Mouse (Mus musculus) left cerebral cortex, adult 2 months (tissue): Measurements from ENCODE around the gene Slc25a13. TPM values are rescaled to one million over a fixed set of nuclear protein-coding genes. Genes with fewer than 3 reads are reported as not detected.

Source experiments
- DNase-seq, 2 experiments: peaks; one replicate each; pipeline ENCODE4 v3.0.0; 2021 to 2022; ENCODE audit warnings: low spot score in 2 of 2, mixed read lengths in 1 of 2; ENCODE audit errors: extremely low spot score in 1 of 2
- H3K27ac ChIP-seq: fragments of 200-600 bp; 2 replicates; pipeline ENCODE4 v1.8.1; 2022
- H3K4me3 ChIP-seq: fragments of 200-600 bp; 2 replicates; pipeline ENCODE4 v1.8.1; 2022
- CTCF ChIP-seq: fragments of 200-600 bp; IDR thresholded peaks from 2 replicates; pipeline ENCODE4 v1.8.1; 2022; ENCODE audit warnings: antibody characterized with exemption, mild to moderate bottlenecking, moderate library complexity
- intact Hi-C: fragments of 180-260 bp; cut with DNase I; formaldehyde crosslinking; loops from one replicate; pipeline ENCODE4 v1.15.1; 2025
- total RNA-seq, 2 experiments: library from RNA; stranded (reverse); gene quantifications; 2 replicates each; pipeline ENCODE4 v1.2.3; 2021

Gene Slc25a13
- total RNA-seq, 2 experiments from 2014 or later = 2.7 to 2.9 TPM

DNA sequence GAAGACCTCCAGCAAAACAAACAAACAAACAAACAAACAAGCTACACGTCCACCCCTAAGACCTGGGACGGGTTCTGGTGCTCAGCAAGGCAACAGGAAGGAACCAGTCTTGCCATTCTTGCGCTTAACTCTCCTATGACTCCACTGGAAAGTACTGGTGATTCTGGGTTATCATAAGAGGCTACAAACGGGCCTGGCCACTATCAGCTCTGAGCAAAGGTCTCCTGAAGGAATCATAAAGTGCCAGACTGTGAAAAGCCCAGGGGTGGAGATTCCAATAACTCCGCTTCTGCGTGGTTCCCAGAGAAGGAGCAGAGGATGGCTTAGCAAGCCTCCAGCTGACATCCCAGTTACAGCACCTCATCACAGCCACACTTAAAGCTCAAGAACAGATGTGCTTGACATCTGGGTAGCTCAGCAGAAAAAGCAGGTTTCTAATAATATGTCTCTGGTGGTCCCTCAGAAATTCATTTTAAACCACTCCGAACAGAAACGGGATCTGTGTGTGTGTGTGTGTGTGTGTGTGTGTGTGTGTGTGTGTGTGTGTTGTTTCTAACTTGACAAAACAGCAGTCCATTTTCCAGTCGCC lies 116.0 kb downstream of the Slc25a13 start:
- no peak for TF ChIP-seq CTCF
- Histone ChIP-seq H3K4me3 (no peak overlapping the region), H3K27ac (no peak overlapping the region)
- intact Hi-C loops = loop anchor here (10.0 kb wide), 1 partner anchor 784 kb away; the partner anchor contains the start of gene Dlx5
- DNase-seq = no peak

DNA sequence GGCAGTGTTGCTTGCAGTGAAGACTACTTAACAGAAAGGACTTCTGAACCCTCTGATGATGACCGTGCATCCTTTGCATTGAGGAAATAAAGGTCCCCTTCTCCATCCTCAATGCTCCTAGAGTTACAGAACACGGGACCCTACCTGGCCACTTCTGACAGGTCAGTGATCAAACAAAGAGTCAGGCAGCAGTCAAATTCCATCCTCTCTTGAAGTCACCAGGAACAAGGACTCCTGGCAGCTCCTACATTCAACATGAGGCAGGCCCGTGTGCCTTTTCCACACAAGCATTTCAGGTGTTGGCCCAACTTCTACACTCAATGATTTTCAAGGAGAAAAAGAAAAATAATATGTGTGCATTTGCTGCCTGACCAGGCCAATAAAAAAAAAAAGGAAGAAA lies 123.0 kb downstream of the Slc25a13 start:
- intact Hi-C loops = no loop called here
- TF ChIP-seq CTCF = no peak
- no peak for DNase-seq
- Histone ChIP-seq H3K27ac (no peak overlapping the region), H3K4me3 (no peak overlapping the region)

DNA sequence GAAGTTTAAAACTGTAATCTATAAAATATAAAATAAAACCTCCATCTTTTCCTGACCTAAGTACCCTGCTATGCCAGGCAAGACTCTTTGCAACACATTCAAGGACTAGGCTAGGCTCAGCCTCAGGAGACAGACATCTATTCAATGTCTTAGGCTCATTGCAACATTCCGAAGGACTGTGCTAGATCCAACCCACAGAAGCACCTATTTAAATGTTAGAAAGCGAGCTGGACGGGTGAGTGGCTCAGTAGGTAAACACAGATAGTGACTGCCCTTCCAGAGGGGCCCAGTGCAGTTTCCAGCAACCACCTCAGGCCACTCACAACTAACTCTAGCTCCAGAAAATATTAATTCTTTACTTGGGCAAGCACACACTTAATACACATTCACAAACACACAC lies 123.5 kb downstream of the Slc25a13 start:
- Histone ChIP-seq H3K27ac (no peak overlapping the region), H3K4me3 (no peak overlapping the region)
- DNase-seq = no peak
- no peak for TF ChIP-seq CTCF
- intact Hi-C loops = no loop called here

DNA sequence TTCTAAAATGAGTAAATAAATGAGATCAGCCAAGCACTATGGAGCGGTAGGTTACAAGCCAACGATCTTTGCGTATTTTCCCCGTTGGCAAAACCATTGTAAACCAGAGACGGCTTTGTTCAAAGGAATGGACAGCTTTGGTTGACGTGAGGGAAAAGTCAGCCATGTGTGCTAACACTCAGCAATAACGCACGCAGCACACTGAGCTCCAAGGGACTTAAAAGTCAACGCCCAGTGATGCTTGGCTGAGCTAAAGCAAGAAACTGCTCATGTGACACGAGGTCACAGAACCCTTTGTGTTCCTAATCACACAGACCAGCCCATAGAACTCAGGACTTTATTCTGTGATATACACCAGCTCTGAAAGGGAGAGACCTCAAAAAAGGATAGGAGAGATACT lies 124.5 kb downstream of the Slc25a13 start:
- TF ChIP-seq CTCF = no peak
- intact Hi-C loops = no loop called here
- no peak overlapping the region for H3K27ac ChIP-seq
- DNase-seq = no peak
- no peak overlapping the region for H3K4me3 ChIP-seq

DNA sequence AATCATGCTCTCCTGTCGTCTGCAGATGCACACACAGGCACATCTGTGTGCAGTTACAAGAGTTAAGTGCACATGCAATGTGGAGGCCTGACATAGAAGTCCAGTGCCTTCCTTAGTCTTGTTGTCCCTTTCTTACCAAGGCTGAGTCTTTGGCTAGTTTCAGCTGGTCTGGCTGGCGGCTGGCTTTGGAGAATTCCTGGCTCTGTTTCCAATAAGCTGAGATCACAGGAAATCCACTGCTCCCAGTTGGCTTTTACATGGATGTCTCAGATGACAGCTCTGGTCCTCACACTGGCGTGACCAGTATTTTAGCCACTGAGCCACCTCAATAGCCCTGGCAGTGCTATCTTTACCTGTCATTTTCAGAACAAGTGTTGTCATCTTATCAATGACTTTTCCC lies 126.0 kb downstream of the Slc25a13 start:
- no peak for DNase-seq

DNA sequence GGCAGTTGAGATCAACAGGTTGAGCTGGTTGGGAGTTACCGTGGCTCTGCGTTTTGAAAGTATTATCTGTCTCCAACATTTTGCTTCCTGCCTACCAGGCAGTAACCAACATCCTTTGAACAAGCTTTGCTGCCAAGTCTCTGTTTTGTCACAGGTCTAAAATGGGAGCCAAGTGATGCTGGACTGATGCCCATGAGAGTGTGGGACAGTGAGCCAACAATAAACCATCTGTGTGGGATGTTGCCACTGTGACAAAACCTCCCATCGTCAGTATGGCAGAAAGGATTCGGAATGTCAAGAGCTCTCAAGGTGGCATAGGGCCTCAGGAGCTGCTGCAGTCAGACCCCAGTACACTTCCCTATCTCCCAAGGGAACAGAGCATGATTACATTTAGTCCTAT lies 128.8 kb downstream of the Slc25a13 start:
- intact Hi-C loops = loop anchor here (5.0 kb wide), 1 partner anchor 109 kb away; no protein-coding TSS in a partner anchor

More for the DNA sequence above, 126.0 kb downstream of the Slc25a13 start:
- no peak for TF ChIP-seq CTCF
- Histone ChIP-seq H3K4me3 (no peak overlapping the region), H3K27ac (no peak overlapping the region)
- intact Hi-C loops = no loop called here

DNA sequence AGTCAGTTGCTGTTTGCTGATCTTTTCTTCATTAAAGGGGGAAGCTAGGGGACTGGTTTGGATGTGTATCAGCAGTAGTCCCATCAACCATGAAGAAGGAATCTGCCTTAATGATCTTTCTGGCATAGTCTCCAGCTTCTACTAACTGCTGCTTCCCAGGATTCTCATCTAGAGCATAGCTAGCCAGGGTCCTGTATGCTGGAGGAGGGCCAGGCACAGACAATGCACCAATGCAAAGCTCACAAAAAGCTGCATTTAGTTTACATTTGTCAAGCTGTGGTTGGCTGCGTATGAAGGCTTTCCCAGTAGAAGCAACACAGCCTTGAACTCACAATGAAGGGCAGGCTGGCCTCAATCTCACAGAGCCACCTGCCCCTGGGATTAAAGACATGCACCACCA lies 136.5 kb downstream of the Slc25a13 start:
- intact Hi-C loops = no loop called here
- TF ChIP-seq CTCF = no peak
- H3K27ac ChIP-seq = no peak overlapping the region
- H3K4me3 ChIP-seq = no peak overlapping the region
- DNase-seq = no peak

More for the DNA sequence above, 128.8 kb downstream of the Slc25a13 start:
- Histone ChIP-seq H3K4me3 (no peak overlapping the region), H3K27ac (no peak overlapping the region)
- DNase-seq = peak; percentile 37 to 66
- no peak for TF ChIP-seq CTCF

DNA sequence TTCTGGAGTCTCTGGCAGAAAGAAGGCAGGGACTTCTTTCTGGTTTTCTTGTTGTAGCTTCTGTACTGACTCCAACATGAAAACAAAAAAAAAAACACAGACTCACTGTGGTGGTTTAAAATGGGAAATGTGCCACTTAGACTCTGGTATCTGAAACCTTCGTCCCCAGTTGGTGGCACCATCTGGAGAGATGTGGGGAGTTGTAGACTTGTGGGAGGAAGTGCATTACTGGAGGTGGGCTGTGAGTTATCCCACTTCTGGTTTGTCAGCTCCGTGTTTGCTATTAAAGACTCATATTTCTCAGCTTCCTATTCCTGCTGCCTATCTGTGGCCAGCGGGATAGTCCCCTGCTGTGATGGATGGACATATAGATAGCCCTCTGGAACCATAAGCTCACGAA lies 139.7 kb downstream of the Slc25a13 start:
- Histone ChIP-seq H3K27ac (no peak overlapping the region), H3K4me3 (no peak overlapping the region)
- no peak for TF ChIP-seq CTCF
- intact Hi-C loops = no loop called here
- DNase-seq = no peak

DNA sequence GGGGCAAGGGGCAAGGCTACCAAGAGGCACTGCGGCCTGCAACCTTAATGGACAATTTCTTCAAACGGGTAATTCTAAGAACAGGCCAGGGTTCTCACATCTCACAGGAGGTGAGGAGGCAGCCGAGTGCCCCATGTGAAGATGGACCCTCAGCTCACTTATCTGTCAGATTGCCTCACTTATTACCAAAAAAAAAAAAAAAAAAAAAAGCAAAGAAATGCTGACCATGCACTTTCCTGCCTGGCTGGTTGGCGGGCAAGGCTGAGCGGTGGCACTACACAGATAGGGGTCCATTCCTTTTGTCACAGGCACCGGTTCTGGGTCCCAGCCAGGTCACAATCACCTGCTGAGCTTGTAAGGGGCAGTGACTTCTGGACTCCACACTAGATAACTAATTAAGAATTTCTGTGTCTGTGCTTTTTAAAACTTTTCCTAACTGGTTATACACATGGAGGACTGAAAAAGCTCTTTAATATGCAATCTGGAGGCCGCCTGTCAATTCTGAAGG lies 141.0 kb downstream of the Slc25a13 start:
- no peak for DNase-seq
- H3K4me3 ChIP-seq = no peak overlapping the region
- TF ChIP-seq CTCF = no peak
- no peak overlapping the region for H3K27ac ChIP-seq
- intact Hi-C loops = no loop called here

DNA sequence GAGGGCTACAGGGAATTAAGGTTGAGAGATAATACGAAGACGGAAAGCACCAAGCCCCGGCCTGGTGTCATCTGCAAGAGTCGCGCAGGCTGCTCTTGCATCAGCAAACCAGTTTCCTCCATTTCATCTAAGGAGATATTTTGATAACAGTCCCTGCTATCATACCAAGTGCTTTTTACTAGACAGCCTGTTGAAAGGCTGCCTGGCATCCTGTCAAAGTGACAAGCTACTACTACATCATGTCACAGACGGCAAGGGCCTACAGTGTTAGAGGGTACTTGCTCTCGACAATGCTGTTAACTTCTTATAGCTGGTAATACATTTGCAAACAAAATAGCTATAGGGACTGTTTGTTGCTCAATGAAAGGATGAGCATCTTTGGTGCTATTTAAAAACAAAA lies 145.9 kb downstream of the Slc25a13 start:
- Histone ChIP-seq H3K27ac (no peak overlapping the region), H3K4me3 (no peak overlapping the region)
- no peak for DNase-seq
- intact Hi-C loops = no loop called here
- TF ChIP-seq CTCF = no peak

DNA sequence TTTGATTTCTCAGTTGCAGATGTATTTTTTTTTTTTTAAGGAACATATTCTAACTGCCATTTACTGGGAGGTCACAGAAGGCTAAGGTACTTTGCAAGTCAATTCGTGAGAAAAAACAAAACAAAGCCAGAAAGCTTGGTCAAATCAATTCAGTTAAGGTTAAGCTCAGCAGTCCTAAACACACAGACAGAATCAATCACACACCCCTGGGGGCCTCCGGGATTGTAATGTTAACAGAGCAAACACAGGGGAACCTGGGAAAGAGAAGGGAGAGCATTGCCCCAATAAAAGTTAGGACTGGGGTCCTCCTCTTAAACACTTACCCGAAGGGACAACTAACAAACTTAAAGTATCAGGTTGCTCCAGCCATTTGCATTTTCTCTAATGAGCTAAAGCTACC lies 147.0 kb downstream of the Slc25a13 start:
- Histone ChIP-seq H3K4me3 (no peak overlapping the region), H3K27ac (no peak overlapping the region)
- intact Hi-C loops = no loop called here
- no peak for TF ChIP-seq CTCF
- DNase-seq = no peak

DNA sequence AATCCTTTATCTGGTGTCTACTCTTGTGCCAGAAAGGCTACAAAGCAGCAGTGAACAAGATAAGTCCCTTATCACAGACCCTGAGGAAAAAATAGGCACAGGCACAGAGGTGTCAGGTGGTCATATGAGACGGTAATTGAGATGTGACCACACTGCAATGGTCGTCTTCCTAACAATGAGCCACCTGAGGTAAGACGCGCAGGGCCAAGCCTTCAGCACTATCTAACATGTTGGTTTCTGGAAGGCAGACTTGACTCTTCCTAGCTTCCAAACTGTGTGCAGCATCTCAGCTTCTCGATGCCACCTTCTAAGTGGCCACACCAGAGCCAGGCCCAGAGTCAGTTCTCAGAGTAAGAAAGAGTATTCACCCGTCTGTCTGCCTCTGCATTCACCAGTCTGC lies 149.8 kb downstream of the Slc25a13 start:
- no peak overlapping the region for H3K27ac ChIP-seq
- DNase-seq = no peak
- no peak for TF ChIP-seq CTCF
- H3K4me3 ChIP-seq = no peak overlapping the region
- intact Hi-C loops = no loop called here

DNA sequence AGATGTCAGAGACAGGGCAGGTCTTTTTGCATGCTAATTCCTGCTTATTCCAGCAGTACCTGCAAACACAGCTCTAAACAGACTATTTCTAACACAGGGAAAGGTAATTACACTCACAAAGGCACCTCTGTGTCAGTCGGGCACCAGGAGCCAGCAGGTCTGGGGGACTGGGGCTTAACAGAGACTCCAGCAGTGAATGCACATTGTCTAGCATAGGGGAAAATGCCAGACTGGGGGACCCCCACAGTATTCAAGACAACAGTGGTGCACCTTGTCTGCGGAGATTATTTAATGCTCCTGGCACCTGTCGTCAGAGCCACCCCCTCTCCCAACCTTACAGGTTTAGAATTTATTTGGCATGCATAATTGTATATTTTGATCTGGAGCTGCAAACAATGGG lies 158.4 kb downstream of the Slc25a13 start:
- Histone ChIP-seq H3K27ac (no peak overlapping the region), H3K4me3 (no peak overlapping the region)
- intact Hi-C loops = no loop called here
- no peak for TF ChIP-seq CTCF
- DNase-seq = no peak
